Mouse (Mus musculus) stomach, embryonic 16.5 days (tissue): ENCODE data around the gene Srcin1. TPM values are rescaled to one million over a fixed set of nuclear protein-coding genes. Genes with fewer than 3 reads are reported as not detected.
A peak's percentile ranks its signal among the peaks of the same experiment; 100 is the strongest.

ENCODE experiments used
- ATAC-seq: fragments of 200-750 bp; cut with Nextera tagmentation; 2 replicates; pipeline ENCODE4 v1.8.0; 2017; ENCODE audit warnings: moderate number of reproducible peaks, moderate TSS enrichment; ENCODE audit not compliant: insufficient read depth, low FRiP score
- H3K27ac ChIP-seq: fragments of 300-500 bp; sonication (generic); 2 replicates; pipeline ENCODE4 v1.5.1; 2014; ENCODE audit warnings: low read length
- H3K27me3 ChIP-seq: fragments of 300-500 bp; sonication (generic); 2 replicates; pipeline ENCODE4 v1.6.1; 2014; ENCODE audit warnings: low read length, control low read depth, mixed read lengths; ENCODE audit not compliant: control insufficient read depth, insufficient read depth
- H3K36me3 ChIP-seq: fragments of 300-500 bp; sonication (generic); 2 replicates; pipeline ENCODE4 v1.6.1; 2014; ENCODE audit warnings: low read length; ENCODE audit not compliant: control insufficient read depth, insufficient read depth
- H3K4me1 ChIP-seq: fragments of 300-500 bp; sonication (generic); 2 replicates; pipeline ENCODE4 v1.6.1; 2014; ENCODE audit warnings: low read length, control low read depth, mixed read lengths; ENCODE audit not compliant: control insufficient read depth, insufficient read depth
- H3K4me2 ChIP-seq: fragments of 300-500 bp; sonication (generic); 2 replicates; pipeline ENCODE4 v1.6.1; 2014; ENCODE audit warnings: low read depth, low read length, mixed read lengths
- H3K4me3 ChIP-seq: fragments of 300-500 bp; sonication (generic); replicated peaks from 2 replicates; pipeline ENCODE4 v1.5.1; 2014; ENCODE audit warnings: mild to moderate bottlenecking, low read length
- H3K9ac ChIP-seq: fragments of 300-500 bp; sonication (generic); 2 replicates; pipeline ENCODE4 v1.6.1; 2014; ENCODE audit warnings: low read length
- H3K9me3 ChIP-seq: fragments of 300-500 bp; sonication (generic); replicated peaks from 2 replicates; pipeline ENCODE4 v1.6.1; 2016; ENCODE audit warnings: low read length, control low read depth; ENCODE audit not compliant: control insufficient read depth
- WGBS: fragments of 180-500 bp; shearing (Covaris S2); extraction: QIAGEN DNeasy Blood & Tissue Kit; methylation state at CpG from one replicate; pipeline ENCODE4 v1.1.7; 2014; 5-methylcytosine and 5-hydroxymethylcytosine counted together
- polyA plus RNA-seq: library from polyadenylated mRNA; unstranded; fragments of >200 nt; fragmentation: Nextera tagmentation; extraction: Ambion mirVana; gene quantifications from 2 replicates; pipeline ENCODE4 v1.2.1, GENCODE M21; 2015

Gene Srcin1
- polyA plus RNA-seq, 1 experiment from 2014 or later, result 0.39 TPM

GRCm38 (mm10) chr11:97548757-97549156 lies 27.2 kb downstream of the Srcin1 start:
- Histone ChIP-seq H3K4me1 (peaks cover 10% of the 10 kb centered on the region), H3K9ac (no peak overlapping the region), H3K4me3 (no peak overlapping the region), H3K27ac (no peak overlapping the region), H3K9me3 (no peaks in the 10 kb centered on the region), H3K27me3 (peaks cover 87% of the 10 kb centered on the region), H3K4me2 (no peak overlapping the region), H3K36me3 (no peaks in the 10 kb centered on the region)
- ATAC-seq, result no peak
- WGBS, result 57% methylated on average over 8 of the region's 8 CpGs

GRCm38 (mm10) chr11:97547957-97548706 lies 27.9 kb downstream of the Srcin1 start:
- no peak for ATAC-seq
- no peak overlapping the region for H3K27ac ChIP-seq
- no peak overlapping the region for H3K4me3 ChIP-seq
- H3K4me2 ChIP-seq, result no peak overlapping the region
- H3K9ac ChIP-seq, result no peak overlapping the region
- 64% methylated on average over 12 of the region's 12 CpGs for WGBS
- peaks cover 90% of the 10 kb centered on the region for H3K27me3 ChIP-seq
- H3K9me3 ChIP-seq, result no peaks in the 10 kb centered on the region
- H3K4me1 ChIP-seq, result peaks cover 10% of the 10 kb centered on the region
- no peaks in the 10 kb centered on the region for H3K36me3 ChIP-seq

- Histone ChIP-seq H3K9me3 (no peaks in the 10 kb centered on the region), H3K27ac (no peak overlapping the region), H3K36me3 (no peaks in the 10 kb centered on the region), H3K4me3 (peak overlapping the region; percentile 59), H3K4me2 (peak overlapping the region; percentile 99), H3K27me3 (peaks cover 82% of the 10 kb centered on the region), H3K9ac (peak overlapping the region; percentile 64), H3K4me1 (peaks cover 10% of the 10 kb centered on the region)
- 1% methylated on average over 56 of the region's 73 CpGs for WGBS
- ATAC-seq, result no peak
These were observed 29.1 kb downstream of the Srcin1 start for GRCm38 (mm10) chr11:97546804-97547411.

DNA sequence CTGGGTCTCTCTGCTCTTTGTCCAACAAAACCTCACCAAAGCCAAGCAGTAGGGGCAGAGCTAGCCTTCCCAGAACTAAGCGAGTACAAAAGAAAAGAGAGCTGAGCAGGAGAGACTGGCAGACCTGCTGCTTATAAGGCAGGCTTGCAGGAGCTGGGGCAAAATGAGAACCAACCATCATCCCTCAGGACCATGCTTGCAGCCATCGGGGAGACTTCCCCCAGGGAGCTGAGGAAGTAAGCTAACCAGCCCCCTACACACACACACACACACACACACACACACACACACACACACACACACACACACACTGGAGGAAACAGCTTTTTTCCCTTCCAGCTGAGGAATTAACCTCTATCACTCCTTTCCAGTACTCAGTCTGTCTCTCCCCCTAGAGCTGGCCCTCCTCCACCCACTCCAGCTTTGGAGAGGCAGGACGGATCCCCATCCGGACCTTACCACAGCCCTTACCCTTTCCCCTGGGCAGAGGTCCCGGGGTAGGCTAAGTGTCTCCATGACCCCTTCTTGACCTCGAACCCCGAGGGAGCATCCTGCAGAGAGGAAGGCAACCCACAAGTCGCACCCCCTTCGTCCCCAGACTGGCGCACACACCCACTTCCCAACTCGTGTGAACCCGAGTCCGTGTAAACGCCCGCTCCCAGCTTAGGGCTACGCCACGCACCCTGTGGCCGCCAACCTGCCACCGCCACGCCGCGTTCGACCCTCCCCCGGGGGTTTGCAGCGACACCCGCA lies 30.0 kb downstream of the Srcin1 start:
- no peak for ATAC-seq
- Histone ChIP-seq H3K4me3 (peak overlapping the region; percentile 59), H3K9ac (peak overlapping the region; percentile 64; the same call in 1 of the 2 replicates), H3K9me3 (no peaks in the 10 kb centered on the region), H3K4me2 (peak overlapping the region; percentile 99), H3K27me3 (peaks cover 72% of the 10 kb centered on the region), H3K27ac (no peak overlapping the region), H3K36me3 (no peaks in the 10 kb centered on the region), H3K4me1 (peaks cover 13% of the 10 kb centered on the region)
- 7% methylated on average over 26 of the region's 26 CpGs for WGBS

DNA sequence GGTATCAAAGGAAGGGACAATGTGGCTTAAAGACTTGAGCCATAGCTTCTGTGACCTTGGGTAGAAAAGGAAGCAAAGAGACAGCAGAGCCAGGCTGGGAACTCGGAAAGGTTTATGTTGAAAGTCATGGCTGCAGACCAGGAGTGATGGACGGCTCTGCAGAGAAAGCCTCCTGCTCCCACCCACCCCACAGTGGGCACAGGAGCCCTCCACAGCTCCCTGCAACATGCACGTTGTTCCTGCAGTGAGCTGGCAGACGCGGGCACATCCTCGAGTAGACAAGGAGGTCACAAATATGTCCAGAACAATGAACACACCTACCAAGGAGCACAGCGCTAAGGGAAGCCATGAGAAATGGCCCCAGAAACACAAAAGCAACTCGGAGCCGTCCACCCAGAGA lies 32.1 kb downstream of the Srcin1 start:
- 74% methylated on average over 9 of the region's 9 CpGs for whole genome bisulfite sequencing
- H3K27ac ChIP-seq, result no peak overlapping the region
- no peak overlapping the region for H3K4me2 ChIP-seq
- peaks cover 22% of the 10 kb centered on the region for H3K4me1 ChIP-seq
- H3K36me3 ChIP-seq, result no peaks in the 10 kb centered on the region
- ATAC-seq, result no peak
- H3K9ac ChIP-seq, result no peak overlapping the region
- no peaks in the 10 kb centered on the region for H3K9me3 ChIP-seq
- peaks cover 51% of the 10 kb centered on the region for H3K27me3 ChIP-seq
- no peak overlapping the region for H3K4me3 ChIP-seq

GRCm38 (mm10) chr11:97543181-97543733 lies 32.7 kb downstream of the Srcin1 start:
- no peak overlapping the region for H3K9ac ChIP-seq
- no peak for ATAC-seq
- peaks cover 22% of the 10 kb centered on the region for H3K4me1 ChIP-seq
- H3K9me3 ChIP-seq, result no peaks in the 10 kb centered on the region
- no peak overlapping the region for H3K4me2 ChIP-seq
- H3K36me3 ChIP-seq, result no peaks in the 10 kb centered on the region
- 65% methylated on average over 12 of the region's 12 CpGs for WGBS
- no peak overlapping the region for H3K27ac ChIP-seq
- H3K4me3 ChIP-seq, result no peak overlapping the region
- peaks cover 50% of the 10 kb centered on the region for H3K27me3 ChIP-seq

DNA sequence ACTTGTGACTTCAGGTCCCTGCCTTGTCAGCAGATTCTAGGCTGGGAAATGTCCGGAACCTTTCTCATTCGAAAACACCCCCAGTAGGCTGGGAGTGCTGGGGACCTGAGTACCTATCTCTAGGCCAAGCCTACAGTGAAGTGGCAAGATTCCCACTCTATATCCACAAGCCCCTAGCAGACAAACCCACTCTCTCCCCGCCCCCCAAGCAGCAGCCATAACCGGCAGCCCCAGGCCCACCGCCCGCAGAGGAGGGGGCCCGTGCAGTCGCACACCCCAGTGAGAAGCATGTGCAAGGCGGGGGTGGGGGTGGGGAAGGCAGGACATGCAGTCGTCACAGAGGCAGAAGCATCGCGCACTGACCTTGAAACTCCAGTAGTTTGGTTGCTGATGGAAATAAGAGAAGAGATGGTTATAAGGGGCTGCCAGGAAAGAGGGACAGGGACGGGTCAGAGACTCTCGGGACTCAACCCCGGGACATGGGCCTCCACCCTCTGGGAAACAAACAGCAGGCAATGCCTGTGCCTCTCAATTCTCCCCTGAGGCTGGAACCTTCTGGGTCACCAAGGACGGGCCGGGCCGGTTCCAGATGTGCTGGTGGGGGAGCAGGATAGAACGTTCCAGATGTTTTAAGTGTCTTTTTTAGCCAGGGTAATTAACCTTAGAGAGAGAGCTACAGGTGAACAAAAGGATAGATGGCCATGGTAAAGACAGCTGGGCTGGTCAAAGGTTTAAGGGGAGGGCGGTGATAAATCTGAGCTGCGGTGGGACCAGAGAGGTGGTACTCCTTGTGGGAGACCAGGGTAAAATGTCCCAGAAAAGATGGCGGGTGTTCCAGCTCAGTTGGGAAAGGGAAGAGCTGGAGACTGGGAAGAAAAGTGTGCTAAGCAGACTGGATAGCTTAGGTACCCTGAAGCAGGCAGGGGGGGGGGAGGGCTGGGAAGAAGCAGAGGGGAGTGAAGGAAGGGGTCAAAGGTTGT lies 33.5 kb downstream of the Srcin1 start:
- H3K27ac ChIP-seq, result no peak overlapping the region
- WGBS, result 80% methylated on average over 22 of the region's 22 CpGs
- H3K36me3 ChIP-seq, result no peaks in the 10 kb centered on the region
- H3K4me3 ChIP-seq, result no peak overlapping the region
- peaks cover 22% of the 10 kb centered on the region for H3K4me1 ChIP-seq
- H3K9me3 ChIP-seq, result no peaks in the 10 kb centered on the region
- H3K4me2 ChIP-seq, result no peak overlapping the region
- peaks cover 49% of the 10 kb centered on the region for H3K27me3 ChIP-seq
- no peak for ATAC-seq
- no peak overlapping the region for H3K9ac ChIP-seq

DNA sequence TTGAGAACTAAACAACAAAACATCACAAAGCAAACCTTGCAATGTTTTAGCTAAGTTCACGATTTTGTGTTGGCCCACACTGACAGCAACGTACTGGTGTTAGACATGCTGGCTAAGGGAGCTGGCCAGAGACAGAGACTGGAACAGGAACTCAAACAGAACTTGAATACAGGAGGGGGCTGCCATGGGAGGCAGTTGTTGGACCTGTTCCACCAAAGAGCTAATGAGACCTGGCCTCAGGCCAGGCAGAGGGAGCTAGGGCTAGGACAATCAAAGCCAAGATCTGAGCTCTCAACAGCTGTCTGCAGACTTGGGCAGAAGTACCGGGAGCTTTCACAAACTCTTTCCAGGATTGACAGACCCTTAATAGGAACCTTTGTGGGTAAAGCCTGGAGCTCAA lies 35.4 kb downstream of the Srcin1 start:
- WGBS, result 17% methylated on average over 3 of the region's 3 CpGs
- no peak for ATAC-seq
- Histone ChIP-seq H3K27ac (no peak overlapping the region), H3K4me2 (no peak overlapping the region), H3K4me1 (peaks cover 13% of the 10 kb centered on the region), H3K9ac (no peak overlapping the region), H3K36me3 (no peaks in the 10 kb centered on the region), H3K9me3 (no peaks in the 10 kb centered on the region), H3K4me3 (no peak overlapping the region), H3K27me3 (peaks cover 49% of the 10 kb centered on the region)
